Mouse (Mus musculus) hindbrain, embryonic 16.5 days (tissue): ENCODE results near the gene Gsto1. TPM values are rescaled to one million over a fixed set of nuclear protein-coding genes. Genes with fewer than 3 reads are reported as not detected.

Experiments
- ATAC-seq: fragments of 200-750 bp; cut with Nextera tagmentation; 2 replicates; pipeline ENCODE4 v1.8.0; 2017; ENCODE audit warnings: moderate TSS enrichment, moderate library complexity
- H3K27ac ChIP-seq: fragments of 300-500 bp; sonication (generic); 2 replicates; pipeline ENCODE4 v1.5.1; 2014; ENCODE audit warnings: low read depth, mild to moderate bottlenecking, control low read depth, low read length, moderate library complexity
- H3K27me3 ChIP-seq: fragments of 300-500 bp; sonication (generic); replicated peaks from 2 replicates; pipeline ENCODE4 v1.6.1; 2014; ENCODE audit warnings: low read length; ENCODE audit not compliant: control insufficient read depth, insufficient read depth
- H3K36me3 ChIP-seq: fragments of 300-500 bp; sonication (generic); 2 replicates; pipeline ENCODE4 v1.6.1; 2014; ENCODE audit warnings: mild to moderate bottlenecking, low read length, moderate library complexity, mixed read lengths; ENCODE audit not compliant: control insufficient read depth, insufficient read depth
- H3K4me1 ChIP-seq: fragments of 300-500 bp; sonication (generic); 2 replicates; pipeline ENCODE4 v1.6.1; 2014; ENCODE audit warnings: low read depth, low read length; ENCODE audit not compliant: control insufficient read depth, insufficient read depth
- H3K4me2 ChIP-seq: fragments of 300-500 bp; sonication (generic); 2 replicates; pipeline ENCODE4 v1.6.1; 2014; ENCODE audit warnings: mild to moderate bottlenecking, low read length, control low read depth, moderate library complexity
- H3K4me3 ChIP-seq: fragments of 300-500 bp; sonication (generic); 2 replicates; pipeline ENCODE4 v1.5.1; 2014; ENCODE audit warnings: mild to moderate bottlenecking, low read length, control low read depth, moderate library complexity
- H3K9ac ChIP-seq: fragments of 300-500 bp; sonication (generic); 2 replicates; pipeline ENCODE4 v1.6.1; 2014; ENCODE audit warnings: low read depth, mild to moderate bottlenecking, control low read depth, low read length, moderate library complexity
- H3K9me3 ChIP-seq: fragments of 300-500 bp; sonication (generic); 2 replicates; pipeline ENCODE4 v1.6.1; 2014; ENCODE audit warnings: mild to moderate bottlenecking, low read length, moderate library complexity; ENCODE audit not compliant: control insufficient read depth
- WGBS: fragments of 180-500 bp; shearing (Covaris S2); extraction: QIAGEN DNeasy Blood & Tissue Kit; methylation state at CpG from one replicate; pipeline ENCODE4 v1.1.7; 2014; 5-methylcytosine and 5-hydroxymethylcytosine counted together
- polyA plus RNA-seq: library from polyadenylated mRNA; unstranded; fragments of >200 nt; fragmentation: Nextera tagmentation; extraction: Ambion mirVana; gene quantifications from 2 replicates; pipeline ENCODE4 v1.2.1, GENCODE M21; 2015

The Gsto1 gene
- polyA plus RNA-seq, 1 experiment from 2014 or later = 148 TPM

DNA sequence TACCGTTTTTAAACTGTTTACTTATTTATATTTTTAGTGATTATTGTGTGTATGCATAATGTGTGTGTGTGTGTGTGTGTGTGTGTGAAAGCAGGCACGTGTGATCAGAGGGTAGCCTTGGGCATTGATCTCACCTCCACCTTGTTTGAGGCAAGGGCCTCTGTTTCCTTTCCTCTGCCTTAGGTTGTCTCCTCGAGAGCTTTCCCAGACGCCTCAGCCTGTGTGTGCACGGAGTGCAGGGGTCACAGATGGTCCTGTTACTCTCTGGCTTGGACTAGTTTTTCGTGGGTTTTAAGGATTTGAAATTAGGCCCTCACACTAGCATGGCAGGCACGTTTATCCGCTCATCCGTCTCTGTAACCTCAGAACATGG is 28.1 kb downstream of the Gsto1 start:
- H3K4me2 ChIP-seq = no peak overlapping the region
- no peaks in the 10 kb centered on the region for H3K27me3 ChIP-seq
- ATAC-seq = peak; percentile 45
- WGBS = 67% methylated on average over 9 of the region's 9 CpGs
- no peaks in the 10 kb centered on the region for H3K4me1 ChIP-seq
- no peak overlapping the region for H3K27ac ChIP-seq
- no peaks in the 10 kb centered on the region for H3K36me3 ChIP-seq
- H3K9ac ChIP-seq = no peak overlapping the region
- no peaks in the 10 kb centered on the region for H3K9me3 ChIP-seq
- H3K4me3 ChIP-seq = no peak overlapping the region

DNA sequence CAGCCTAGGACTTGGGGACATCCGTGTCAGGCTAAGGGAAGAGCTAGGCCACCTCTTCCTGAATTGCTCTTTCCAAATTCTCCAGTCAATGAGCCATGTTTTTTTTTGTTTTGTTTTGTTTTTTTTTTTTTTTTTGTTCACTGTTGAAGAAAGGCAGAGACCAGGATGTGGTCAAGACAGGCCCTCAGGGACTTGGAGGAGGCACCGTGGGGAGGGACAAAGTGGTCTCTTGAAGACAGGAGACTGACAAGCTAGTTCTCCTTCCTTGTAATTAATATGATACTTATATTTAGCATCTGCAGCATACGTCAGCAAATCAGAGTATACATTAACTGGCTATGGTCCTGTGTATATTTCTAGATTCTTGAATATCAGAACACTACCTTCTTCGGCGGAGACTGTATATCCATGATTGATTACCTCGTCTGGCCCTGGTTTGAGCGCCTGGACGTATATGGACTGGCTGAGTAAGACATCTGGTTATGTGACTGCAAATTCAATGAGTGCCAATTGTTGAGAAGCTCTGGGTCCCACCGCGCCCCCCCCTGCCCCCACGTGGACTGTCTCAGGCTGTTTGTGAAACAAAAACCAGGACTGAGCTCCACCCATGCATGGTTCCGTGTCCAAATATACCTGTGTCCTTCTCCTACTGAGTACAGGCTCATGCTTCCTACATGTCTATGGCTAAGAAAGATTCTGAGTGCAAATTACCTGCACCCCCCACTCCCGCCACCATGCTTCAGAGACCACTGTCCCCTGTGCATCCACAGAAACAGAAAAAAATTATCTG is 29.7 kb downstream of the Gsto1 start:
- no peak for ATAC-seq
- 76% methylated on average over 13 of the region's 13 CpGs for WGBS
- no peaks in the 10 kb centered on the region for H3K36me3 ChIP-seq
- H3K4me2 ChIP-seq = no peak overlapping the region
- no peaks in the 10 kb centered on the region for H3K4me1 ChIP-seq
- H3K27me3 ChIP-seq = no peaks in the 10 kb centered on the region
- H3K27ac ChIP-seq = no peak overlapping the region
- no peaks in the 10 kb centered on the region for H3K9me3 ChIP-seq
- H3K4me3 ChIP-seq = no peak overlapping the region
- H3K9ac ChIP-seq = no peak overlapping the region

DNA sequence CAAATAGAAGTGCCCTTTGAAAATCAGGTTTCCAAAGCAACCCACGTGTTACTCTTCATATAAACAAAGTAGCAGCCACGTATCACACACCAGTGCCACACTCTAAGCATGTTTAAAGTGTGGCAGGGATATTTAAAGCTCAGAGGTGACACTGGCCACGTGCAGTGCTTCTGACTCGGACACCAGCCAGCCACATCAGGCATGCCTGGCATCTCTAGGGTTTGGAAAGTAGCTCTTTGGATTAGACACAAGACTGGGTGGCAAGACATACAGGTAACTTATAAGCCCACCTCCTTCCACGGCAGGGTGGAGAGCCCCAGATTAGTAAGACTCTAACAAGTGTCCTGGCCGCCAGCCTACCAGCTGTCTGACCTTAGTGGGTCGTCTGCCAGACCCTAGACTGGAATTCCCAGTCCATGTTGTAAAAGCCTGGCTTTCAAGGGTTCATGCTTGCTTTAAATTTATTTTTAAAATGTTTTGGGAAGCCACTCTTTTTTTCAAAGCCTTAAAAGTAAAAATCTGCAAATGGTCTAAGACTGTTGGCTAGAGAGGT is 30.5 kb downstream of the Gsto1 start:
- H3K4me3 ChIP-seq = no peak overlapping the region
- no peak overlapping the region for H3K4me2 ChIP-seq
- 70% methylated on average over 7 of the region's 7 CpGs for WGBS
- H3K36me3 ChIP-seq = no peaks in the 10 kb centered on the region
- no peak for ATAC-seq
- H3K27ac ChIP-seq = no peak overlapping the region
- no peak overlapping the region for H3K9ac ChIP-seq
- H3K4me1 ChIP-seq = no peaks in the 10 kb centered on the region
- no peaks in the 10 kb centered on the region for H3K27me3 ChIP-seq
- no peaks in the 10 kb centered on the region for H3K9me3 ChIP-seq

- no peaks in the 10 kb centered on the region for H3K9me3 ChIP-seq
- H3K36me3 ChIP-seq = no peaks in the 10 kb centered on the region
- H3K27ac ChIP-seq = no peak overlapping the region
- H3K4me2 ChIP-seq = no peak overlapping the region
- H3K9ac ChIP-seq = no peak overlapping the region
- ATAC-seq = no peak
- 91% methylated on average over 11 of the region's 11 CpGs for WGBS
- no peak overlapping the region for H3K4me3 ChIP-seq
- no peaks in the 10 kb centered on the region for H3K27me3 ChIP-seq
- H3K4me1 ChIP-seq = no peaks in the 10 kb centered on the region
These were observed 31.1 kb downstream of the Gsto1 start for GRCm38 (mm10) chr19:47885886-47886285.

- 79% methylated on average over 7 of the region's 7 CpGs for WGBS
- no peaks in the 10 kb centered on the region for H3K9me3 ChIP-seq
- no peaks in the 10 kb centered on the region for H3K4me1 ChIP-seq
- no peak overlapping the region for H3K4me2 ChIP-seq
- no peak for ATAC-seq
- H3K27ac ChIP-seq = no peak overlapping the region
- H3K27me3 ChIP-seq = no peaks in the 10 kb centered on the region
- H3K9ac ChIP-seq = no peak overlapping the region
- H3K36me3 ChIP-seq = no peaks in the 10 kb centered on the region
- no peak overlapping the region for H3K4me3 ChIP-seq
These were observed 31.8 kb downstream of the Gsto1 start for GRCm38 (mm10) chr19:47886617-47887016.

DNA sequence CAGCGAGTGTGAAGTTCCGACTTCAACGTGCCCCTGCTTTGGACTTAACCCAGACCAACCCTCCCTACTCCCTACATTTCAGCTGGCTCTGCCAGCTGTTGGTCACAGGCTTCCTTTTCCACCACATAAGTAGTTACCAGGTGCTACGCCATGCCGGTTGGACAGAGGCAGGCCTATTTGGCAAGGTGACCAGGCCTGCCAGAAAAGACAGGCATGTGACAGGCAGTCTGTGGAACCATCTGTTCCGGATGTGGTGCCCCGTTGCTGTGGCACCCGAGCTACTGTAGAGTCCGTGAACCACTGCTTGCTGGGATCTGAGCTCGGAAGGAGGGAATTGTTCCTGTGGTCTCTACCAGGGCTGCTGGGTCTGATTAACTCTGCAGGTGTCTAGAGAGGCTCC is 32.6 kb downstream of the Gsto1 start:
- ATAC-seq = peak; percentile 32; the same call in 1 of the 2 replicates
- no peaks in the 10 kb centered on the region for H3K27me3 ChIP-seq
- no peak overlapping the region for H3K4me3 ChIP-seq
- no peak overlapping the region for H3K9ac ChIP-seq
- H3K4me1 ChIP-seq = no peaks in the 10 kb centered on the region
- no peak overlapping the region for H3K27ac ChIP-seq
- H3K36me3 ChIP-seq = no peaks in the 10 kb centered on the region
- H3K9me3 ChIP-seq = no peaks in the 10 kb centered on the region
- no peak overlapping the region for H3K4me2 ChIP-seq
- WGBS = 74% methylated on average over 10 of the region's 10 CpGs

GRCm38 (mm10) chr19:47888037-47888436 is 33.3 kb downstream of the Gsto1 start:
- Histone ChIP-seq H3K4me1 (no peaks in the 10 kb centered on the region), H3K27me3 (no peaks in the 10 kb centered on the region), H3K4me3 (no peak overlapping the region), H3K9ac (no peak overlapping the region), H3K9me3 (no peaks in the 10 kb centered on the region), H3K4me2 (no peak overlapping the region), H3K36me3 (no peaks in the 10 kb centered on the region), H3K27ac (no peak overlapping the region)
- ATAC-seq = no peak
- WGBS = 92% methylated on average over 8 of the region's 8 CpGs

GRCm38 (mm10) chr19:47890489-47891130 is 35.8 kb downstream of the Gsto1 start:
- Histone ChIP-seq H3K4me3 (no peak overlapping the region), H3K9ac (no peak overlapping the region), H3K36me3 (peaks cover 1% of the 10 kb centered on the region; the same call in 1 of the 2 replicates), H3K27ac (no peak overlapping the region), H3K9me3 (no peaks in the 10 kb centered on the region), H3K4me2 (no peak overlapping the region), H3K27me3 (no peaks in the 10 kb centered on the region), H3K4me1 (no peaks in the 10 kb centered on the region)
- ATAC-seq = no peak
- 74% methylated on average over 10 of the region's 10 CpGs for WGBS

DNA sequence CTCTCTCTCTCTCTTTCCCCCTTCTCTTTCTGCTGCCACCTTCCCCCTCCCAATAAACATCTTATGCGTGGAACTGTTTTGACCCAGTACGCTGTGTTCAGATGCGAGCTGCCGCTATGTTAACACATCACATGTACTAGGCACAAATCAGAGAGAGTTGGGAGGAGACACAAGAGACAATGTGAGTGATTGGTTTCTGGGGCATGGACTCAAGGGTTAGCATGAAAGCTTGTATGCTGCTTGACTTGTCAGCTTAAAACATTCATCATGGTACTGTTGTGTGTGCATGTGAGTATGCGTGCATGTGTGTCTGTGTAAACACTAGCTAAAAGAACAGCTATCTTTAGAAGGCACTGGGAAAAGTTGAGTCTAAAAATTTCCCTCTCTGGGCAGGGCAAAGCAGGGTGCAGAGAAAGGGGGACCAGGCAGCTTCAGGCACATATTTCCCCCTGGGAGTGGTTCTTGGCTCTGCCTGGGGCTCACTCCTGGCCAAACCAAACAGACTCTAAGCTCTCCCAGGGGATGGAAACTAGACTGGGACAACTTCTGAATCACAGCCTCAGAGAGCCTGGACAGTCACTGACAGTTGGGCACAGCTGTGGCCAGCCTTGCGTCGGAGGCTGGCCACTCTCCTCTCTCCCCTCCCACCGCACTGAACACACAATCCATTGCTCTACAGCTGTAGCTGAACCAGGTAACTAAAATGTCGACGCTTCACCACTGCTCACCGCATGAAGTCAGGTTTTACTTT is 37.0 kb downstream of the Gsto1 start:
- Histone ChIP-seq H3K4me3 (no peak overlapping the region), H3K36me3 (peaks cover 2% of the 10 kb centered on the region; the same call in 1 of the 2 replicates), H3K4me1 (no peaks in the 10 kb centered on the region), H3K9me3 (no peaks in the 10 kb centered on the region), H3K27ac (no peak overlapping the region), H3K4me2 (no peak overlapping the region), H3K9ac (no peak overlapping the region), H3K27me3 (no peaks in the 10 kb centered on the region)
- no peak for ATAC-seq
- WGBS = 86% methylated on average over 11 of the region's 11 CpGs
